Mouse (Mus musculus) megakaryocyte-erythroid progenitor cell, adult 5-6 weeks (primary cell): ENCODE results near the gene Cisd1. TPM values are rescaled to one million over a fixed set of nuclear protein-coding genes. Genes with fewer than 3 reads are reported as not detected.

Source experiments
- ATAC-seq: replicated peaks from 2 replicates; pipeline ENCODE4 v1.8.0; 2016; ENCODE audit warnings: mild to moderate bottlenecking, inconsistent platforms; ENCODE audit not compliant: severe bottlenecking, poor library complexity, low FRiP score, low TSS enrichment
- total RNA-seq, 2 experiments: library from RNA; stranded (forward) in 1 of 2; stranded (reverse) in 1 of 2; fragments of 200-1000, 215-1000 nt in 1 of 2; fragments of >200 nt in 1 of 2; fragmentation: Nextera tagmentation in 1 of 2; gene quantifications; 2 replicates each; pipeline ENCODE4 v1.2.3; 2014 to 2017

The Cisd1 gene
- total RNA-seq, 2 experiments from 2014 or later, result 20.6 to 65.6 TPM

GRCm38 (mm10) chr10:71330070-71330469, 14.7 kb downstream of the Cisd1 start:
- no peak for ATAC-seq

GRCm38 (mm10) chr10:71329295-71329694, 15.5 kb downstream of the Cisd1 start:
- ATAC-seq, result no peak

- no peak for ATAC-seq
These were observed 15.9 kb downstream of the Cisd1 start for GRCm38 (mm10) chr10:71328870-71329269.

- no peak for ATAC-seq
These were observed 16.4 kb downstream of the Cisd1 start for GRCm38 (mm10) chr10:71328382-71328781.

- no peak for ATAC-seq
These were observed 17.4 kb downstream of the Cisd1 start for GRCm38 (mm10) chr10:71327386-71327785.

- peak; percentile 83 for ATAC-seq
These were observed 18.0 kb downstream of the Cisd1 start for GRCm38 (mm10) chr10:71326789-71327188.

- no peak for ATAC-seq
These were observed 18.6 kb downstream of the Cisd1 start for GRCm38 (mm10) chr10:71326123-71326522.

GRCm38 (mm10) chr10:71323669-71324068, 21.1 kb downstream of the Cisd1 start:
- ATAC-seq, result no peak

GRCm38 (mm10) chr10:71316497-71316896, 28.3 kb downstream of the Cisd1 start:
- ATAC-seq, result no peak

- no peak for ATAC-seq
These were observed 28.7 kb downstream of the Cisd1 start for GRCm38 (mm10) chr10:71316056-71316455.

GRCm38 (mm10) chr10:71314596-71314995, 30.2 kb downstream of the Cisd1 start:
- no peak for ATAC-seq

- no peak for ATAC-seq
These were observed 34.5 kb downstream of the Cisd1 start for GRCm38 (mm10) chr10:71310288-71310687.

- ATAC-seq, result peak; percentile 52
These were observed 36.6 kb downstream of the Cisd1 start for GRCm38 (mm10) chr10:71308199-71308598.

GRCm38 (mm10) chr10:71306759-71307158, 38.0 kb downstream of the Cisd1 start:
- ATAC-seq, result no peak

- ATAC-seq, result peak; percentile 92
These were observed 38.6 kb downstream of the Cisd1 start for GRCm38 (mm10) chr10:71306190-71306589.

- ATAC-seq, result peak; percentile 49; the same call in 1 of the 2 replicates
These were observed 42.3 kb downstream of the Cisd1 start for GRCm38 (mm10) chr10:71302490-71302889.

- no peak for ATAC-seq
These were observed 44.6 kb downstream of the Cisd1 start for GRCm38 (mm10) chr10:71300161-71300560.

- ATAC-seq, result peak; percentile 75
These were observed 51.5 kb downstream of the Cisd1 start for GRCm38 (mm10) chr10:71293245-71293644.

- ATAC-seq, result no peak
These were observed 52.5 kb downstream of the Cisd1 start for GRCm38 (mm10) chr10:71292254-71292653.

GRCm38 (mm10) chr10:71291801-71292200, 53.0 kb downstream of the Cisd1 start:
- no peak; the same call in 1 of the 2 replicates for ATAC-seq

GRCm38 (mm10) chr10:71291179-71291661, 53.5 kb downstream of the Cisd1 start:
- no peak for ATAC-seq

- peak; percentile 92 for ATAC-seq
These were observed 59.6 kb downstream of the Cisd1 start, which contains the start of gene Ube2d1 for GRCm38 (mm10) chr10:71285126-71285580. Gene Ube2d1, minus strand, starts transcription at chr10:71285262.
